ENCODE assay signal across 8 mouse cellular contexts in genomic region chr11:97662207-97662892, GRCm38 (mm10). TPM values are rescaled to one million over a fixed set of nuclear protein-coding genes. Genes with fewer than 3 reads are reported as not detected.
DNase-seq lines count a peak whose midpoint lies in the region; ATAC-seq and TF ChIP-seq lines count a peak whose summit lies in the region.

No protein-coding gene starts in this region.

- no peak for TF ChIP-seq POLR2A in lung, adult 2 months (IDR thresholded peaks at IDR 0.05; ENCODE audit: borderline replicate concordance, extremely low read depth, low read depth, low read length)

- peak; percentile 48 to 52 for DNase-seq in urinary bladder, postnatal 36 days (ENCODE audit: low spot score in 2 of 2)
- DNase-seq in urinary bladder, postnatal 4 days (ENCODE audit: low spot score in 2 of 2), result no peak
- DNase-seq in lung, adult 2 months, result peak; percentile 70
- DNase-seq in spleen, postnatal 36 days (ENCODE audit: low spot score in 2 of 2), result peak; percentile 71 to 73
- no peak for DNase-seq in cerebellum, adult 11-12 months
- DNase-seq in layer of hippocampus, adult 18-20 months (ENCODE audit: low spot score in 2 of 2), result no peak

- peaks cover 21% of the 10 kb centered on the region for H3K36me3 ChIP-seq in forebrain, embryonic 12.5 days (replicated peaks)
- peaks cover 19% of the 10 kb centered on the region for H3K36me3 ChIP-seq in intestine, embryonic 15.5 days

- H3K9me3 ChIP-seq in forebrain, embryonic 12.5 days, result no peaks in the 10 kb centered on the region
- no peaks in the 10 kb centered on the region for H3K9me3 ChIP-seq in intestine, embryonic 15.5 days

- H3K27ac ChIP-seq in forebrain, embryonic 12.5 days, result peak overlapping the region; percentile 90; the same call in 1 of the 2 replicates
- H3K27ac ChIP-seq in intestine, embryonic 15.5 days, result peak overlapping the region; percentile 92

- H3K4me2 ChIP-seq in forebrain, embryonic 12.5 days, result peak overlapping the region; percentile 89
- H3K4me2 ChIP-seq in intestine, embryonic 15.5 days (replicated peaks), result peak overlapping the region; percentile 87

- 2% methylated on average over 21 of the region's 21 CpGs for whole genome bisulfite sequencing in forebrain, embryonic 12.5 days
- whole genome bisulfite sequencing in intestine, embryonic 15.5 days, result 1% methylated on average over 21 of the region's 21 CpGs
- 2% methylated on average over 21 of the region's 21 CpGs for WGBS in lung, adult 2 months

- H3K4me3 ChIP-seq in forebrain, embryonic 12.5 days (replicated peaks), result peak overlapping the region; percentile 95
- H3K4me3 ChIP-seq in intestine, embryonic 15.5 days (replicated peaks), result peak overlapping the region; percentile 90
- H3K4me3 ChIP-seq in lung, adult 2 months (replicated peaks; ENCODE audit: extremely low read depth, low read depth, low read length), result peak overlapping the region; percentile 74

- TF ChIP-seq CTCF in lung, adult 2 months (IDR thresholded peaks at IDR 0.05; ENCODE audit: insufficient read depth, low read length), result no peak

- peaks cover 52% of the 10 kb centered on the region for H3K4me1 ChIP-seq in forebrain, embryonic 12.5 days
- H3K4me1 ChIP-seq in intestine, embryonic 15.5 days (replicated peaks), result peaks cover 41% of the 10 kb centered on the region
- H3K4me1 ChIP-seq in lung, adult 2 months (ENCODE audit: control insufficient read depth, insufficient read depth, low read length), result peaks cover 12% of the 10 kb centered on the region

- ATAC-seq in forebrain, embryonic 12.5 days (ENCODE audit: low FRiP score), result no peak
- ATAC-seq in intestine, embryonic 15.5 days, result peak; percentile 4; the same call in 1 of the 2 replicates

- peaks cover 29% of the 10 kb centered on the region for H3K27me3 ChIP-seq in forebrain, embryonic 12.5 days
- H3K27me3 ChIP-seq in intestine, embryonic 15.5 days (replicated peaks), result peaks cover 5% of the 10 kb centered on the region; the same call in 1 of the 2 replicates

- peak overlapping the region; percentile 38; the same call in 1 of the 2 replicates for H3K9ac ChIP-seq in forebrain, embryonic 12.5 days
- H3K9ac ChIP-seq in intestine, embryonic 15.5 days, result peak overlapping the region; percentile 84

RNA-seq across cellular contexts. Expression of gene Mllt6, which starts 0.9 kb away (rescaled TPM):
- polyA plus RNA-seq in forebrain, embryonic 12.5 days (2016; fragmentation: Nextera tagmentation; extraction: Ambion mirVana), result 3.3 and 3.7 TPM in 2 replicates
- 1.9 and 2.4 TPM in 2 replicates for polyA plus RNA-seq in intestine, embryonic 15.5 days (2015; fragmentation: Nextera tagmentation; extraction: Ambion mirVana)
- polyA plus RNA-seq in lung, adult 2 months (2012; rRNA removed), result 65.9 and 79.6 TPM in 2 replicates
- 100 to 1,000 TPM; 122 to 137 TPM for total RNA-seq in layer of hippocampus, adult 18-20 months (2021)

RNA-seq across cellular contexts. Expression of gene Cisd3, which starts 23.3 kb away (rescaled TPM):
- polyA plus RNA-seq in forebrain, embryonic 12.5 days (2016; fragmentation: Nextera tagmentation; extraction: Ambion mirVana), result 13.2 and 14.9 TPM in 2 replicates
- 79.9 and 93.0 TPM in 2 replicates for polyA plus RNA-seq in intestine, embryonic 15.5 days (2015; fragmentation: Nextera tagmentation; extraction: Ambion mirVana)
- polyA plus RNA-seq in lung, adult 2 months (2012; rRNA removed), result 26.4 and 34.0 TPM in 2 replicates
- 10 to 100 TPM; 51.3 to 52.0 TPM for total RNA-seq in layer of hippocampus, adult 18-20 months (2021)

RNA-seq across cellular contexts. Expression of gene Epop, which starts 32.8 kb away (rescaled TPM):
- 10.0 and 11.9 TPM in 2 replicates for polyA plus RNA-seq in forebrain, embryonic 12.5 days (2016; fragmentation: Nextera tagmentation; extraction: Ambion mirVana)
- polyA plus RNA-seq in intestine, embryonic 15.5 days (2015; fragmentation: Nextera tagmentation; extraction: Ambion mirVana), result 2.7 and 3.7 TPM in 2 replicates
- polyA plus RNA-seq in lung, adult 2 months (2012; rRNA removed), result 6.4 and 12.3 TPM in 2 replicates
- total RNA-seq in layer of hippocampus, adult 18-20 months (2021), result 10 to 100 TPM; 46.1 to 48.8 TPM

RNA-seq across cellular contexts. Expression of gene Pcgf2, which starts 37.9 kb away (rescaled TPM):
- polyA plus RNA-seq in forebrain, embryonic 12.5 days (2016; fragmentation: Nextera tagmentation; extraction: Ambion mirVana), result 24.2 TPM in 2 replicates
- 12.7 and 12.8 TPM in 2 replicates for polyA plus RNA-seq in intestine, embryonic 15.5 days (2015; fragmentation: Nextera tagmentation; extraction: Ambion mirVana)
- 65.9 and 81.9 TPM in 2 replicates for polyA plus RNA-seq in lung, adult 2 months (2012; rRNA removed)
- total RNA-seq in layer of hippocampus, adult 18-20 months (2021), result 10 to 100 TPM; 21.7 to 24.6 TPM

RNA-seq across cellular contexts. Expression of gene Psmb3, which starts 40.8 kb away (rescaled TPM):
- 457 TPM in 2 replicates for polyA plus RNA-seq in forebrain, embryonic 12.5 days (2016; fragmentation: Nextera tagmentation; extraction: Ambion mirVana)
- polyA plus RNA-seq in intestine, embryonic 15.5 days (2015; fragmentation: Nextera tagmentation; extraction: Ambion mirVana), result 426 and 480 TPM in 2 replicates
- 214 and 264 TPM in 2 replicates for polyA plus RNA-seq in lung, adult 2 months (2012; rRNA removed)
- total RNA-seq in layer of hippocampus, adult 18-20 months (2021), result 100 to 1,000 TPM; 124 to 128 TPM

Comparison
In these comparisons a context has a peak if more than half of its experiments do, and no peak if none do; other contexts are left out.
1. DNase-seq: peak in urinary bladder, postnatal 36 days (2 of 2), lung, adult 2 months (single experiment) and spleen, postnatal 36 days (2 of 2); none in urinary bladder, postnatal 4 days (0 of 2), cerebellum, adult 11-12 months (single experiment) and layer of hippocampus, adult 18-20 months (0 of 2).
2. RNA of gene Mllt6, which starts 0.9 kb away (polyA plus RNA-seq): 65.9 to 79.6 TPM in lung, adult 2 months; 3.3 to 3.7 TPM in forebrain, embryonic 12.5 days and 1.9 to 2.4 TPM in intestine, embryonic 15.5 days; every median in the first group is over 10 times any median in the second.
3. Peak in every context shown above with its lines, with median percentiles within 50 percentile points of each other: H3K4me3 ChIP-seq.